Mouse (Mus musculus): ENCODE measurements around the gene Scgb1c1.

Gene Scgb1c1

DNA sequence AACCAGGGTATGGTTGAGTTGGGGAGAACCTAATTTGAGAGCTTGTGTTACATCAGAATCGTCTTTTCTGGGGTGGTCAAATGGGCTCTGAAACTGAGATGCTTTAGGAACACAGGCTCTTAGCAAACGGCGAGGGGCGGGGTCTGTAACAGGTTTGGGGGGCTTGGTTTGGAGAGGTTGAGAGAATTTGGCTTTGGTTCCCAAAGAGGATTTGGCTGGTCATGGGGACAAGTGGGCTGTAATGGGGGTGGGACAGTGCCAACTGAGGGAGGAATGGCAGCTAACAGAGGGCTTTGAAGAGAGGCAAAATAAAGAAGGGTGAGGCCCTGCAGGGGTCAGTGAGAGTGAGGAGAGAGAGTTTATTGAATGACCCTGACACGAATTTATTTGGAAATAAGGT is 5.8 kb upstream of the Scgb1c1 start:
- in situ Hi-C loops (cut with MboI; ENCODE audit: low pct_unique_long_range_greater_than_20kb in 1 of 2, low sequenced_read_pairs in 2 of 2, unreplicated experiment in 1 of 2), result no loop called here

DNA sequence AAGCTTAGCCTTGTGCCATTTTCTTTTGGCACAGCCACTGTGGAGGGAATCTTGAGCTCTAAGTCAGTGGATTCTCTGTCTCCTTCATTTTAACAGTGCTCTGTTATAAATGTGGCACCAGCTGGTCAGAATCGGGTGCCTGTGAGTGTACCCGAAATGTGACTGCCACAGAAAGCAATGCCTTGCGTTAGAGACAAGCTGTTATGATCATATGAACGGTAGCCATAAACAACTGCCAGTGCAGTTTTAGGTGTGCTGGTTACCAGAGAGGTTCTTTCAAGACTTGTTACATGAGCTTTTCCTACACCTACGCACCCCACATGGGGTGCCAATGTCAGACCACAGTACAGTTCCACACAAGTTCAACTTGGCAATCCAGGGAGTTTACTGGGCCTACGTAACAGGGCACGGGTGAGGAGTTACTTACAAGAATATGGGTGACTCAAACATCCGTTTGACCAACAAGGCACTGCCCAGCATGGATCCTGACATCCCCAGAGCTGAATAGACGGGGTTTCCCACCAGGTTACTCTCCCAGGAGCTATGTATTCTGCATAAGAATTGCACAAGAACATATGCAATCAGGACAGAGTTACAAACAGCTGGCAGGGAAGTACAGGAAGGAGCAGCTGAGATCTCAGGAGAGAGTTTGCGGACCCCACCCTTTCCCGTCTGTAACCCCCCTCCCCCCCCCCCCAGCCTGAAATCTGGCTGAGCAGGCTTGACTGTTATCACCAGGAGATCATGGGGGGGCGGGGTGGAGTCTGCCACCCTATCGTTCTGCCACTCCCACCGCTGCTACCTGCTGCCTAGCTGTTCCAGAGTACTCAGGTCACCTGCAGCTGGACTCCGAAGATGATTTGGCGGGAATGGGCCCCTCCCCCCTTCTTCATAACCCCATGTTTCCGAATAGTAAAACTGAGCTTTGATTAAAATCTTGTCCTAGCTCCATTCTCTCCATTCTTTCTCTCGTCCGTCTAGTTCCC is 4.3 kb upstream of the Scgb1c1 start:
- in situ Hi-C loops (cut with MboI; ENCODE audit: low pct_unique_long_range_greater_than_20kb in 1 of 2, low sequenced_read_pairs in 2 of 2, unreplicated experiment in 1 of 2), result loop anchor here (5.0 to 10.0 kb wide), 3 partner anchors 61 to 334 kb away; partner anchors contain the start of genes Rnh1 (in 2 of the 2) and Cox8b (in 1 of the 2)

DNA sequence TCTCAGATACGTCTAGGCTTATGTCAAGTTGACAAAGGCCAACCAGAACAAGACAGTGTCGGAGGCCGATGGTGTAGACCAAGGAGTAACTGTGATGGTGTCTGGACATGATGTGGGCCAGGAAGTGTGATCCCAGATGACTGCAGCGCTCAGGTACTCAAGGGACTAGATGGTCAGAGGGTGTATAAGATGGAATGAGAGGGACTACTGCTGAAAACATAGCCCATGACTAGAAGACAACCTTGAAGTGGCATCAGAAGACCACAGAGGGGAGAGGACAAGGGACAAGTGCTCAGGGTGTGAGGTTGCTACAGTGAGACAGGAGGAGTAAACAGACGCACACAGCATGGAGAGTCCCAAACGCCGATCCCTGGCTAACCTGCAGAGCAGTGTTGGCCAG is 1.5 kb upstream of the Scgb1c1 start:
- in situ Hi-C loops (cut with MboI; ENCODE audit: low pct_unique_long_range_greater_than_20kb in 1 of 2, low sequenced_read_pairs in 2 of 2, unreplicated experiment in 1 of 2), result loop anchor here (5.0 to 10.0 kb wide), 3 partner anchors 58 to 331 kb away; partner anchors contain the start of genes Rnh1 (in 2 of the 2) and Cox8b (in 1 of the 2)

DNA sequence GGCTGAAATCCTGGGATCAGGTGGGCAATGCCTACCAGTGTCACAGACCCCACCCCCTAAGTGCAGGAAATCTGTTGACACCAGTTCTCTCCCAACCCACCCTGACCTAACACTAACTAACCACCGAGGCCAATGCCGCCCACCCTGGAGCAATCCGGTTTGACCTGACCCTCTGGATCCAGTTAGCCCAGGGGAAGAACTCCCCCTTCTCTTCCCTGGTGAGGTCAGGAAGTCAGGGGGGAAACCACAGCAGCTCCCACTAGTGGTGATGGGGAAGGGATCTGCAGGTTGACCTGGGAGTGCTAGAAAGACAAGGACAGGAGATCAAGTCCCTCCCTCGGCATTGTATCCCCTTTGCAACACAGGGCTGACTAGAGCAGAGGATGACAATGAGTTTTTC is 336 bp downstream of the Scgb1c1 start:
- in situ Hi-C loops (cut with MboI; ENCODE audit: low pct_unique_long_range_greater_than_20kb in 1 of 2, low sequenced_read_pairs in 2 of 2, unreplicated experiment in 1 of 2), result loop anchor here (5.0 to 10.0 kb wide), 4 partner anchors 52 to 329 kb away; partner anchors contain the start of gene Rnh1 (in 2 of the 2)

DNA sequence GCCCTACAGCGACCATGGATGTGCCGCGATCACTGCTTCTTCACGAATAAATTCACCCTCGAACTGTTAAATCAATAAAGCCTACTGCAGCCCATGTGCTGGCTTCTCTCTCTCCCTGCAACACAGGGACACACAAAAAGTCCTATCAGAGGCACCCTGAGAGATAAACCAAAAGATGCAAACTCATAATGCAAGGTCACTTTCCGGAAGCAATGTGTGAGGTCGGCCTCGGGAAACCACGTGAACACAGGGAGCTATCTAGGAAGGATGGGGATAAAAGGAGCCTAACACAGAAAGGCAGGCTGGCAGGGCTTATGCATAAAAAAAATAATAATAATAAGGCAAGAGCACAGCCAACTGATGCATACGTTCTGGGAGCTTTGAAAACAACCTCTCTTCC is 1.3 kb downstream of the Scgb1c1 start:
- in situ Hi-C loops (cut with MboI; ENCODE audit: low pct_unique_long_range_greater_than_20kb in 1 of 2, low sequenced_read_pairs in 2 of 2, unreplicated experiment in 1 of 2), result loop anchor here (5.0 to 10.0 kb wide), 4 partner anchors 51 to 328 kb away; partner anchors contain the start of gene Rnh1 (in 2 of the 2)

DNA sequence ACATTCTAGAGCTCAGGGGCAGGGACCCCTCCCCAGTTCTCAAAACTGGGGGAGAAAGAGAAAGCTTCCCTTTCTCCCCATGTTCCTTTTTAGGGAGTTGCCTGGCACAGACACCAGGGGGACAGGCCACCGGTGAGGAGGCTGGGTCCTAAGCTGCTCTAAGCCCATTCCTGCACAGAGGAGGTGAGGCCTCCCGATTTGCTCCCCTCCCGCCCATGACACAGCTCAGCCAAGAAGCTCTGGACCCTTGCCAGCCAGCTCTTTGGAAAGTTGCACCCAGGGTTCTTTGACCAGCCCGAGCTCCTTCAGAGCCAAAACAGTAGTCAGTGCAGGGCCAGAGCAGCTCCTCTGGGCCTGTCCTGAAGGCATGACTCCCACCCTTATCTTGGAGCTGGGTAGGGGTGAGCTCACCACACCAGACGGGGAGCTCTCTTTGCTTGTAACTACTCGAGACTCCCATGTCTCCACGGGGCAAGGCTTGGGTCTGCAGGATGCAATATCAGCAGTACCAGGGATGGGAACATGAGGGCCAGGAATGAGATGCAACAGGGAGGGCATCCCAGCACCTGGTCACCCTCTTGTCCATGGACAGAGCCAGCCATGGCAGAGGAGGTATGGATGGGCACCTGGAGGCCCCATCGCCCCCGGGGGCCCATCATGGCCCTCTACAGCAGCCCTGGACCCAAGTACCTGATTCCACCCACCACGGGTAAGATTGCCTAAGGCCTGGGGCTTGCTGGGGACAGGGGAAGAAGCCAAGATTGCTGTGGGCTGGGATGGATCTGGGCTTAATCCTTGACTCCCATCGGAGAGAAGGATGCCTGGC is 2.6 kb downstream of the Scgb1c1 start, which contains the start of gene Odf3:
Gene Odf3 (plus strand): TSS at position 51 of the 826 bp plus-strand sequence.
- in situ Hi-C loops (cut with MboI; ENCODE audit: low pct_unique_long_range_greater_than_20kb in 1 of 2, low sequenced_read_pairs in 2 of 2, unreplicated experiment in 1 of 2), result loop anchor here (5.0 to 10.0 kb wide), 4 partner anchors 49 to 327 kb away; partner anchors contain the start of gene Rnh1 (in 2 of the 2)

DNA sequence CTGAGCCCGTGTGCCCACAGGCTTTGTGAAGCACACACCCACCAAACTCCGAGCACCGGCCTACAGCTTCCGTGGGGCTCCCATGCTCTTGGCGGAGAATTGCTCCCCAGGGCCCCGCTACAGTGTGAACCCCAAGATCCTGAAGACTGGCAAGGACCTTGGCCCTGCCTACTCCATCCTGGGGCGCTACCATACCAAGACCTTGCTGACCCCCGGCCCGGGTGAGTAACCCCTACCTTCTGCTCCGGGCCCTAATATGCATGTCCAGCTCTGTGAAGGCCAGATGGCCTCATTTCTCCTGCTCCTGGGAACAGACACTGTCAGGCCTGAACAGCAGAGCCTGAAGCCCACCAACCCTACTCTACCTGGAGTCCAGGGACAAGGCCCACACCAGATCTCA is 3.2 kb downstream of the Scgb1c1 start:
- in situ Hi-C loops (cut with MboI; ENCODE audit: low pct_unique_long_range_greater_than_20kb in 1 of 2, low sequenced_read_pairs in 2 of 2, unreplicated experiment in 1 of 2), result loop anchor here (5.0 to 10.0 kb wide), 4 partner anchors 49 to 326 kb away; partner anchors contain the start of gene Rnh1 (in 2 of the 2)

DNA sequence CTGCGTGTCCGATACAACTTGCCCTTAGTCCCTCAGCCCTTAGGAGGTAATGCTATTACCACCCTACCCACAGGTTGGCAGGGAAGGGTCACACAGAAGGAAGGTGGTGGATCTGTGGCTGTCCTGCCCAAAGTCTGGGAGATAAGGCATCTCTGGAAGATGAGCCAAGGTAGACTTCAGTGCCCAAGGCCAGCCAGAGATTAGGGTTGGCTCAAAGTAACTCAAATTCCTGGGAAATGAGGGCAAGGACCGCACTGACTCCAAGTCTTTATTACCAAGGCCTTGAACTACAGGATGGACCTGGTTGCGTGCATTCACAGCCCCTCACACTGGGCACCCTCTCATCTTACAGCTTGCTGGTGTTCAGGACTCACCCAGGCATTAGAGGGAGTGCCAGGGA is 6.6 kb downstream of the Scgb1c1 start:
- in situ Hi-C loops (cut with MboI; ENCODE audit: low pct_unique_long_range_greater_than_20kb in 1 of 2, low sequenced_read_pairs in 2 of 2, unreplicated experiment in 1 of 2), result no loop called here

DNA sequence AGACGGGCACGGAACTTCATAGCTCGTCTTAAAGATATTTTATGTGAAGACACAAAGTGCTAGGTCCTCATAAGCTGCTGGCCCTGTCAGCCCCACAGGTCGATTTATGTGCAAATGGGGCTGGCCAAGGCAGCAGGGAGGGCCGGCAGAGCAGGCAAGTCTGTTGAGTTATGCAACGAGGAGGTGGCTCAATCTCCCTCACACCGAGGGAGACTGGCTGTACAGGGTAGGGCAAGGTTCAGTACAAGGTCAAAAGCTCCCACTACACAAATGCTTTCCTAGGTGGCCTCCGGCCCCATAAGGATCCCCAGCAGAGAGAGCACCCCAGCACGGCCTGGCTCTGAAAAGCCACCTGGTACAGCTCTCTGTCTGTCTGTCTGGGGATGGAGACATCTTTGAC is 8.0 kb downstream of the Scgb1c1 start:
- in situ Hi-C loops (cut with MboI; ENCODE audit: low pct_unique_long_range_greater_than_20kb in 1 of 2, low sequenced_read_pairs in 2 of 2, unreplicated experiment in 1 of 2), result no loop called here

DNA sequence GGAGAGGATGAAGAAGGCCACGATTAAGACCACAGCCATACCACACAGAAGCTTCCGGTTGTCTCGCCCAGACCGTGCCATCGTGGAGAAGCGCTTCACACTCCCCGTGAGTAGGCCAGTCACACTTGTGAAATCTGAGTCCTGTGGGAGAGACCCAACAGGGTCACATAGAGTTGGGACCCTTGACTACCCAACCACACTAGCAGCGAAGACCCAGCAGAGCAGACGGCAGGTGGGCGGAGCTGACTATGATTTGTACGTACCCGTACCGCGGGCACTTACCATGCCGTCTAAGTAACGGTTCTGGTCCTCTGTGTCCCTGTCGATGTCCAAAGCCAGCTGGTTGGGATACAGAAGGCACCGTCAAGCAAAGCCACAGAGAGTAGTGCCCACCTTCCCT is 9.1 kb downstream of the Scgb1c1 start:
- in situ Hi-C loops (cut with MboI; ENCODE audit: low pct_unique_long_range_greater_than_20kb in 1 of 2, low sequenced_read_pairs in 2 of 2, unreplicated experiment in 1 of 2), result no loop called here

DNA sequence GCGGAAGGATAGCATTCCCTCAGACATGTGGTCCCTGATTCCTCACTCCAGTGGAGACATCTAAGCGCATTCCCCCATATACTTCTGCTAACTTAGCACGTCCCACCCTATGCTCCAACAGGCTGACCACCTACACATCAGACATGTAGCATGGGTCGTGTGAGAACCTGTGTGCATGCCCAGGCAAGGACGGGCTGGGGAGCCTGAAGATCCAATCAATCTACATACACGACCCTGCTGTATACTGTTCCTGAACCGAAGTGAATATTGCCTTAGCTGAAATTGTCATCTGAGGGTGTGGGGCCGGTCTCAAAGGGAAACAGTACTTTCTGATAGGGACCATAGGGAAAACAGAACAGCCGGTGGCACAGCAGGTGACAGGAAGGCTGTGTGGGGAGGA is 9.8 kb downstream of the Scgb1c1 start:
- in situ Hi-C loops (cut with MboI; ENCODE audit: low pct_unique_long_range_greater_than_20kb in 1 of 2, low sequenced_read_pairs in 2 of 2, unreplicated experiment in 1 of 2), result no loop called here

DNA sequence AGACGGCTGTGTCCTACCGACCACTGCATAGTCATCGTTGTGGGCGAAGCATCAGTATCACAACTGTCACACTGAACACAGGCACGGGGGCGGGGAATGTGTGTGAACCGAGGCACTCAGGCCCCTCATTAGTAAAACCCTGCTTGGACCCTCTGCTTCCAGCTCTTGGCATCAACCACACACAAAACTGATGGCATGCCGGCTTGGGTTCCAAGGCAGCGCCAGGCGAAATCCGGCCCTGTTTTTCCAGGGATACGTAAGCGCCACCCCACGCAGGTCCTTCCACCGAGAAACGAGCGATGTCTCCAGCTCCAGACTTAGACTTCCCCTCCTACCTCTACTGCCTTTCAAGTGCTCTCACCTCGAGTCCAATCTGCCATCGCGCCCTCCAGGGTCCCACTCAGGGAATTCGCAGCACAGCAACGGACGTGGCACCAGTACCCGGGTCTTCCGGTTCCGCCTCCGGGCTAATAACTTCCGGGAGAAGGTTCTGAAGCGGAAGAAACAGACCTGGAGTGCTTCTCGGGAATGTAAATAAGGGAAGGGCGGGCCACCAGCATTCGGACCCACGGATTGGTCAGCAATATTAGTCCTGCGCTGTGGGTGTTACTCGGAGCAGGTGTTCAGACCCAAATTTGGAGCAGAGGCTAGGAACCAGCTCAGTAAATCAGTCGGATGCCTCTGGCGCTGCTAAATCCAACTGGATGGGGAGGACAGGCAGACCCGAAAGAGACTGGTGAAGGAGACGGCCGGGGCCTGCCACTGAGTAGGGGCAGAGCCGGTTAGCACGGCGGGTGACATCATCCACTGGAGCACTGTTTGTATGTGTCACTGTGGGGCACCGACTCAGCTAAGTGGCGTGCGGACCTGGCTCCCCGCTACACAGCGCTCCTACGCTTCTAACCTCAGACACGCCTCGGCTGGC is 10.8 kb downstream of the Scgb1c1 start, which contains the start of gene Gm45785:
Gene Gm45785 (minus strand): TSS at position 472 of the 925 bp plus-strand sequence.
- in situ Hi-C loops (cut with MboI; ENCODE audit: low pct_unique_long_range_greater_than_20kb in 1 of 2, low sequenced_read_pairs in 2 of 2, unreplicated experiment in 1 of 2), result no loop called here

DNA sequence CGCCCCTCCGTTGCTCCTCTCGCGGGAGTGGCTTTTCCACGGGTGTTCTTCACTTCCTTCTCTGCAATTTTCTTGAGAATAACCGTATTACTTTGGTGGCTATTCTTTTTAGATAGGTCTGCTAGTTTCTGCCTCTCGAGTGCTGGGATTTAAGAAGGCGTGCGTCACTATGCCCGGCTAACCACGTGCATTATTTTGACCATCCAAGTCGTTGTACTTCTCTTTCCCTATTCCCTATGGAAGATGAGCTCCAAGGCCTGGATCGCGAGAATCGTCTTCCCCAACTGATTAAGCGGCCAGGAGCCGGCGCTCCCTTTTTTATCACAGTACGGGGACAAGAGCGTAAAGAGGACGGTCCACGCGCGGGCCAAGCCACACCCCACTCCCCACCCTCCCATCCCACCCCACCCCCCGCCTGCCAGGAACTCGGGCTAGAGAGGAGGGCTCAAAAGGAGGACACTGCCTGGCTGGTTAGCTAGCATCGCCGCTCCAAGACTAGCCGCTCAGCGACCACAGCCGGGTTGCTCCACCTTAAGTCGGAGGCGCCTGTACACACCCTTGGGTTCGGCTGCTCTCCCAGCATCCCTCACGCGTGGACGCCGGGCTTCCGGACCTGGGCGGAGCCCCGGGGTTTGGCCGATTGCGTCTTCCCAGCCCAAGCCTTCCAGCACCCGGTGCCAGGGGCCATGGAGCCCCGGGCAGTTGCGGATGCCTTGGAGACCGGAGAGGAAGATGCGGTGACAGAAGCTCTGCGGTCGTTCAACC is 11.6 kb downstream of the Scgb1c1 start, which contains the start of gene Ric8a:
Gene Ric8a (plus strand): TSS at position 173 of the 765 bp plus-strand sequence.
- in situ Hi-C loops (cut with MboI; ENCODE audit: low pct_unique_long_range_greater_than_20kb in 1 of 2, low sequenced_read_pairs in 2 of 2, unreplicated experiment in 1 of 2), result no loop called here

DNA sequence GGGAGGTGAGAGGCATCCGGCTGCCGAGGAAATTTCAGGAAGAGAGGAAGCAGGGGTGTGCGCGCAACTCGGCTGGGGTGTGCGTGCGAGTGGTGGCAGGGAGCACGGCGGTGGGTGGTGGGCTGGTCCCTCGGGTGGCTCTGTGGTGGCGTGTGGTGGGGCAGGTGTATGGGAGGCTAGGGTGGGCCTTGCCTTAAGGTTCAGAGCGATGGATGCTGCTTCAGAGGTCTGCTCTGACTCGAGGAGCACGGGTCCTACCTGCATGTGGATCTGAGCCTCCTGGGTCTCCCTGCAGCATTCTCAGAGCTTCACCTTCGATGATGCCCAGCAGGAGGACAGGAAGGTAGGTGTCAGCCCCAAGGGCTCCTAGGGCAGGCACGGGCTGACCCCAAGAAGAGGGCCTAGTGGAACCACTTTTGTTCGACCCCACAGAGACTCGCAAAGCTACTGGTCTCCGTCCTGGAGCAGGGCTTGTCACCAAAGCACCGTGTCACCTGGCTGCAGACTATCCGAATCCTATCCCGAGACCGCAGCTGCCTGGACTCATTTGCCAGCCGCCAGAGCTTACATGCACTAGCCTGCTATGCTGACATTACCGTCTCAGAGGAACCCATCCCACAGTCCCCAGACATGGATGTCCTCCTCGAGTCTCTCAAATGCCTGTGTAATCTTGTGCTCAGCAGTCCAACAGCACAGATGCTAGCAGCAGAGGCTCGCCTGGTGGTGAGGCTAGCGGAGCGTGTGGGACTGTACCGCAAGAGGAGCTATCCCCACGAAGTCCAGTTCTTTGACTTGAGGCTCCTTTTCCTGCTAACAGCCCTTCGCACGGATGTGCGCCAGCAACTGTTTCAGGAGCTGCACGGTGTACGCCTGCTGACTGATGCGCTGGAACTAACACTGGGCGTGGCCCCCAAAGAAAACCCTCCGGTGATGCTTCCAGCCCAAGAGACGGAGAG is 12.5 kb downstream of the Scgb1c1 start, which contains the start of gene Bet1l:
Gene Bet1l (minus strand): TSS at position 28 of the 956 bp plus-strand sequence.
- in situ Hi-C loops (cut with MboI; ENCODE audit: low pct_unique_long_range_greater_than_20kb in 1 of 2, low sequenced_read_pairs in 2 of 2, unreplicated experiment in 1 of 2), result no loop called here

DNA sequence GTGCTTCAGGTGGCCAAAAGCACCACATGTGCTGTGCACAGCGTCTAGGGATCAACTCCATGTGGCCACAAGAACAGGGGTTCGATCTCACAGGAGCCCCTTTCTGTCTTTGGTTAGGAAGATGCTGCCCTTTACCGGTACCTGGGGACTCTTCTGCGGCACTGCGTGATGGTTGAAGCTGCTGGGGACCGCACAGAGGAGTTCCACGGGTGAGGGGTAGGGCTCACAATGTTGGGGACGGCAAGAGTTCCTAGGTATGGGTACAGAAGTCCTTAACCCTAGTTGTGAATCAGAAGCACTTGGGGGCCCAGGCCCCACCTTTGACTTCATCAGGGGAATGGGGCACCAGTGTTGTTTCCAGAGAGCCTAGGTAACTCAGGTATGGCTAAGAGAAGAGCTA is 13.4 kb downstream of the Scgb1c1 start:
- in situ Hi-C loops (cut with MboI; ENCODE audit: low pct_unique_long_range_greater_than_20kb in 1 of 2, low sequenced_read_pairs in 2 of 2, unreplicated experiment in 1 of 2), result no loop called here

DNA sequence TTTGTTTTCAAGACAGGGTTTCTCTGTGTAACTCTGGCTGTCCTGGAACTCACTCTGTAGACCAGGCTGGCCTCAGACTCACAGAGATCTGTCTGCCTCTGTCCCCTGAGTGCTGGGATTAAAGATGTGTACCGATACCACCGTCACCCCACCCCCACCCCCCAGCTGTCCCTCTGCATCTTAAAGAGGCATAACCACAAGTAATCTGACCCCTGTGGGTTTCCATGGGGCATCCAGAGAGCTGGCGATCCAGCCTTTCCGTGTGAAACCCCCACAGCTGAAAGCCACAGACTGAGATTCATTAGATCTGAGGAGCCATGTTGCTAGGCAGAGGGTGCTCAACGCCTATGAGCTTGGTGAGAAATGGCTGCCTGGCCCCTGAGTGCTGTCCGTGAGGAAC is 14.7 kb downstream of the Scgb1c1 start:
- in situ Hi-C loops (cut with MboI; ENCODE audit: low pct_unique_long_range_greater_than_20kb in 1 of 2, low sequenced_read_pairs in 2 of 2, unreplicated experiment in 1 of 2), result no loop called here

Measured in mouse embryonic stem cell (cell line).